Mouse (Mus musculus): ENCODE results near the gene Krt18. TPM values are rescaled to one million over a fixed set of nuclear protein-coding genes. Genes with fewer than 3 reads are reported as not detected.
"Not testable (repeated sequence)": the region's sequence is repeated elsewhere in the genome, so short reads cannot be mapped to it uniquely, and the experiment has no call there.

Krt18 gene
- total and polyA plus RNA-seq, 2 experiments from 2014 or later = 4.3 to 9.5 TPM

DNA sequence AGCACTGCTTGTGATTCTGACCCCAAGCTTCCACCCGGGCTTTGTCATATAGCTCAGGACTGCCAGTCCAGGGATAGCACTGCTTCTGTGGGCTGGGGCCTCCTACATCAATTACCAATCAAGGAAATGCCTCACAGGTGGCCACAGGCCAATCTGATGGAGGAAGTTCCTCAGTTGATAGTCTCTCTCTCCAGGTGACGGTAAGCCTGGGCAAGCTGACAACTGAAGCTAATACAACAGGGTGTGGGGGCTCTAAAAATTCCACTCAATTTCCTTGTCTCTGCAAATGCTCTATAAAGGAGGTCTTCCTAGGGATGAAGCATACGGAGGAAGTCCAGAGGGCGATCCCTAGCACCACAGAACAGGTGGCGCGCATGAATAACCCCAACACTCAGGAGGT lies 37.0 kb upstream of the Krt18 start:
- Histone ChIP-seq H3K36me3 (ENCODE audit: insufficient read depth) (no peaks in the 10 kb centered on the region), H3K4me2 (ENCODE audit: low read depth) (no peak overlapping the region), H3K27me3 (ENCODE audit: insufficient read depth, low read length) (no peaks in the 10 kb centered on the region), H3K4me1 (ENCODE audit: insufficient read depth) (no peaks in the 10 kb centered on the region), H3K9ac (no peak overlapping the region), H3K4me3 (ENCODE audit: low read depth, low read length) (no peak overlapping the region), H3K9me3 (ENCODE audit: low read length) (no peaks in the 10 kb centered on the region), H3K27ac (ENCODE audit: low read depth, low read length) (no peak overlapping the region)
- 95% methylated on average over 6 of the region's 6 CpGs for WGBS
- no peak for TF ChIP-seq CTCF (IDR thresholded peaks at IDR 0.05; ENCODE audit: low read depth)
- no peak for ATAC-seq
- no peak for DNase-seq

DNA sequence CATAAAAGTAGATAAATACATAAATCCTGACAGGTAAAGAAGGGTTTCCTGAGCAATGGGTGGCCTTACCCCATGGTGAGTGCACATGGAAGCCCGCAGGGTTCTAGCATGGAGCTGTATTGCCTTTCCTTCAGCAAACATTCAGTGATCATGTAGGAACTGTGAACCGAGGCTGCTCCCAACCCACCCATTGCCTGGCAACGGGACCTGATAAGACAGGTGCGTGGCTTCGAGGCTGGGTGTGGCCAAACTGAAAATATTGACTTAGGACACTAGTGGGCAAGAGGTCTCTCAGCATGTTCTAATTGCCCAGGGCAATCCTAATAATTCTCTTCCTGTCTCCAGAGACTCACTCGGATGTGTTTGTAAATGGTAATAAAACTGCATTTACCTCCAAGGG lies 33.6 kb upstream of the Krt18 start:
- H3K4me2 ChIP-seq (ENCODE audit: low read depth) = no peak overlapping the region
- H3K36me3 ChIP-seq (ENCODE audit: insufficient read depth) = no peaks in the 10 kb centered on the region
- no peak for DNase-seq
- no peak overlapping the region for H3K4me3 ChIP-seq (ENCODE audit: low read depth, low read length)
- no peaks in the 10 kb centered on the region for H3K27me3 ChIP-seq (ENCODE audit: insufficient read depth, low read length)
- no peak overlapping the region for H3K27ac ChIP-seq (ENCODE audit: low read depth, low read length)
- ATAC-seq = no peak
- 97% methylated on average over 6 of the region's 6 CpGs for WGBS
- no peaks in the 10 kb centered on the region for H3K9me3 ChIP-seq (ENCODE audit: low read length)
- no peaks in the 10 kb centered on the region for H3K4me1 ChIP-seq (ENCODE audit: insufficient read depth)
- no peak overlapping the region for H3K9ac ChIP-seq
- no peak for TF ChIP-seq CTCF (IDR thresholded peaks at IDR 0.05; ENCODE audit: low read depth)

DNA sequence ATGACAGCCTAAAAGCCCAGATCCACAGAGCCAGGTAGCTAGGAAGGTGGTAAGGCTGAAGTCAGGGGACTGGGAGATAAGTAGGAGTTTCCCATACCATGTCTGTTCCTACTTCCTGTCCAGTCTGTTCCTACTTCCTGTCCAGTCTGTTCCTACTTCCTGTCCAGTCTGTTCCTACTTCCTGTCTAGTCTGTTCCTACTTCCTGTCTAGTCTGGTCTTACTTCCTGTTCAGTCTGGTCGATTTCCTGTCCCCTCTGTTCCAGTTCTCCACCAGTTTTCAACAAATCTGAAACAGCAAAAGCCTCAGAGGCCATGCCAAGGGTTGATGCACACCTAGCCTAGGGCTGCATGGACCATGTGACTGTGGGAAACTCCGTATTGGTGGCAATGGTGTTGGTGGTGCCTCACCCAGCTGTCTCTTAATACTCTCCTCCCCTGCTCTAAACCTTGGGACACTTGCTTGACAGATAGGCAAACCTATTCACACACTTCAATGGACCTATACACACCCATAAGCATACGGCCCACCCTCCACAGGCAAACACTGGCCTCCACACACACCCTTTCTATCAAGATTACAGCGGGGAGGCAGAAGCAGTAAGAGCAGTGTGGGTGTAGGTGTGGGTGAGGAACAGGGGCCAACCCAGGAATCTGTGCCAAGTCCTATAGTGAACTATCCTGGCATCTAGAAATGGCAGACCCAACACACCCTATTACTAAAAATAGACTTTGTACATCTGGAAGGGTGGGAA lies 32.3 kb upstream of the Krt18 start:
- WGBS = 91% methylated on average over 4 of the region's 4 CpGs
- no peaks in the 10 kb centered on the region for H3K36me3 ChIP-seq (ENCODE audit: insufficient read depth)
- no peak for TF ChIP-seq CTCF (IDR thresholded peaks at IDR 0.05; ENCODE audit: low read depth)

DNA sequence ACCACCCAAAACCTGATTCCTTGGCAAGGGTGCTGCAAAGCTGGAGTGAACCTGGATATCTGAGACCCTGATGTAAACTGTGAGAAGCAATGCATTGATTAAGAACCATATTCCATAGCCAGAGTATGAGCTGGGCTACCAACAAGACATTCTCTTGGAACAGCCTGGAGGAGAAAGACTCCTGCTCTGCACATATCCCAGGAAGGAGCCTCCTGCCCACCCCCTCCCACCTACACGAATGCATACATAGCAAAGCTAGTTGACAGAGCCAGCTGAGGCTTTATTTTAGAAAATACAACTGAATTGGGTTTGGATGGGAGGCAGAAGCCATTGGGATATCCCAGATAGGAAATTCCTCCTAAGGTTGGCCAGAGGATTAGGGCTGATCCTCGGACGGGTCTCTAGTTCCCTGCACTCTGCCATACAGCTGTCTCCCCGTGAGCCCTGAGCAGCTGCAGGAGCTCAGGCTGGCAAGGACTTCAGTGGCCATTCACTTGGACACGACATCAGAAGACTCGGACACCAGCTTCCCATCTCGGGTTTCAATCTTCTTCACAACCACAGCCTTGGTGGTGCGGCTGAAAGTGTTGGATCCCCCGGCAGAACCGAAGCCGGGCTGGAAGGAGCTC lies 31.4 kb upstream of the Krt18 start:
- not testable (repeated sequence) for H3K4me1 ChIP-seq (ENCODE audit: insufficient read depth); DNase-seq; H3K9me3 ChIP-seq (ENCODE audit: low read length); ATAC-seq; H3K4me3 ChIP-seq (ENCODE audit: low read depth, low read length); H3K27ac ChIP-seq (ENCODE audit: low read depth, low read length); H3K9ac ChIP-seq; H3K27me3 ChIP-seq (ENCODE audit: insufficient read depth, low read length); H3K36me3 ChIP-seq (ENCODE audit: insufficient read depth); H3K4me2 ChIP-seq (ENCODE audit: low read depth)
- 90% methylated on average over 11 of the region's 11 CpGs for WGBS

More for the DNA sequence above, 32.3 kb upstream of the Krt18 start:
- no peaks in the 10 kb centered on the region for H3K4me1 ChIP-seq (ENCODE audit: insufficient read depth)
- no peak for DNase-seq
- no peak overlapping the region for H3K4me3 ChIP-seq (ENCODE audit: low read depth, low read length)
- H3K9ac ChIP-seq = no peak overlapping the region
- H3K9me3 ChIP-seq (ENCODE audit: low read length) = no peaks in the 10 kb centered on the region
- H3K27ac ChIP-seq (ENCODE audit: low read depth, low read length) = no peak overlapping the region
- no peak overlapping the region for H3K4me2 ChIP-seq (ENCODE audit: low read depth)
- no peak for ATAC-seq
- no peaks in the 10 kb centered on the region for H3K27me3 ChIP-seq (ENCODE audit: insufficient read depth, low read length)

- H3K9ac ChIP-seq = no peak overlapping the region
- H3K27me3 ChIP-seq (ENCODE audit: insufficient read depth, low read length) = peaks cover 17% of the 10 kb centered on the region
- no peaks in the 10 kb centered on the region for H3K9me3 ChIP-seq (ENCODE audit: low read length)
- no peaks in the 10 kb centered on the region for H3K36me3 ChIP-seq (ENCODE audit: insufficient read depth)
- WGBS = 88% methylated on average over 11 of the region's 11 CpGs
- DNase-seq = no peak
- H3K4me3 ChIP-seq (ENCODE audit: low read depth, low read length) = no peak overlapping the region
- H3K27ac ChIP-seq (ENCODE audit: low read depth, low read length) = no peak overlapping the region
- no peak for ATAC-seq
- TF ChIP-seq CTCF (IDR thresholded peaks at IDR 0.05; ENCODE audit: low read depth) = no peak
- no peaks in the 10 kb centered on the region for H3K4me1 ChIP-seq (ENCODE audit: insufficient read depth)
- no peak overlapping the region for H3K4me2 ChIP-seq (ENCODE audit: low read depth)
Observed at GRCm38 (mm10) chr15:101999156-101999555, 28.8 kb upstream of the Krt18 start.

- H3K36me3 ChIP-seq (ENCODE audit: insufficient read depth) = no peaks in the 10 kb centered on the region
- ATAC-seq = no peak
Observed at GRCm38 (mm10) chr15:101999676-102000335, 28.2 kb upstream of the Krt18 start.

More at GRCm38 (mm10) chr15:101999676-102000335, 28.2 kb upstream of the Krt18 start:
- WGBS = 90% methylated on average over 11 of the region's 11 CpGs
- no peak for TF ChIP-seq CTCF (IDR thresholded peaks at IDR 0.05; ENCODE audit: low read depth)
- no peak overlapping the region for H3K4me2 ChIP-seq (ENCODE audit: low read depth)
- no peak overlapping the region for H3K4me3 ChIP-seq (ENCODE audit: low read depth, low read length)
- no peak for DNase-seq
- no peaks in the 10 kb centered on the region for H3K9me3 ChIP-seq (ENCODE audit: low read length)
- no peak overlapping the region for H3K27ac ChIP-seq (ENCODE audit: low read depth, low read length)
- peaks cover 23% of the 10 kb centered on the region for H3K27me3 ChIP-seq (ENCODE audit: insufficient read depth, low read length)
- H3K4me1 ChIP-seq (ENCODE audit: insufficient read depth) = no peaks in the 10 kb centered on the region
- H3K9ac ChIP-seq = no peak overlapping the region

Data from forebrain, postnatal 0 days (tissue).